Mouse (Mus musculus): ENCODE data around the gene Gm5269. TPM values are rescaled to one million over a fixed set of nuclear protein-coding genes. Genes with fewer than 3 reads are reported as not detected.

Gm5269 gene
- total RNA-seq (2014; fragmentation: Nextera tagmentation) (not detected in 2 replicates), total RNA-seq (2017) (not detected in 2 replicates)

DNA sequence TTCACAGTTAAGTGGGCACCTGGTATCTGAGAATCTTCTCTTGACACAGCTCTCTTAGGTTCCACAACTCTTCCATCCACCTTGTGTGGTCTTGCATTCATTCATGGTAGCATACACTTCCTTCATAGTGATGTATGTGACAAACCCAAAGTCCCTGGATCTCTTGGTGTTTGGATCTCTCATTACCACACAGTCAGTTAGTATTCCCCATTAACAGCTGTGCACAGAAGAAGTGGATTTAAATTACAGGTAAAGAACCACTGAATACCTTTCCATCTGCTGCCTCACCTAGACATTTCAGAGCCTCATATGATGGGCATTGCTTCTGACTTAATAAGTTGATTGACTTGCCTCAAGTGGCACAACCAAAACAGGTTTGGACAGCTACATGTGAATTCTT is at the start of gene Gm5269:
Gene Gm5269, minus strand, starts transcription at position 101 of the 400 bp plus-strand sequence.
- no peak for ATAC-seq (replicated peaks; ENCODE audit: low FRiP score, low TSS enrichment, poor library complexity, severe bottlenecking)

DNA sequence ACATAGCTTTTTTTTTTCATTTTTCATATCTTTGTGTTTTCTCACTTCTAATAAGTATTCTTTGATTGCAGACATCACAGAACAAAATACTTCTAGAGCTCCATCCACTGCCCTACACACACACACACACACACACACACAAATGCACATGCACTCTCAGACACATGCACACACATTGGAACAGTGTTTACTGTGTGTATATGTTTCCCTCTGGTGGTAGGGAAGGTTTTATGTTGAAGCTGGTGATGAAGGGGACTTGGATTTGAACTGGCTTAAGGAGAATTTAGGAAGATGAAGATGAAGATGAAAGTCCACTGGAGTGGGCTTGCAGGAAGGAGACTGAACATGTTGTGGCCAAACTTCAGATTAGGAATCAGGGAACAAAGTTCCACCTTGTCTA is 41.1 kb upstream of the Gm5269 start:
- ATAC-seq (replicated peaks; ENCODE audit: low FRiP score, low TSS enrichment, poor library complexity, severe bottlenecking): no peak

GRCm38 (mm10) chr1:45926911-45927310 is 36.8 kb upstream of the Gm5269 start:
- ATAC-seq (replicated peaks; ENCODE audit: low FRiP score, low TSS enrichment, poor library complexity, severe bottlenecking): no peak

GRCm38 (mm10) chr1:45926393-45926763 is 36.3 kb upstream of the Gm5269 start, which contains the start of gene Slc40a1:
Gene Slc40a1, minus strand, starts transcription at chr1:45926523.
- ATAC-seq (replicated peaks; ENCODE audit: low FRiP score, low TSS enrichment, poor library complexity, severe bottlenecking): peak; percentile 94

GRCm38 (mm10) chr1:45925500-45926392 is 35.7 kb upstream of the Gm5269 start:
- peak; percentile 87 for ATAC-seq (replicated peaks; ENCODE audit: low FRiP score, low TSS enrichment, poor library complexity, severe bottlenecking)

DNA sequence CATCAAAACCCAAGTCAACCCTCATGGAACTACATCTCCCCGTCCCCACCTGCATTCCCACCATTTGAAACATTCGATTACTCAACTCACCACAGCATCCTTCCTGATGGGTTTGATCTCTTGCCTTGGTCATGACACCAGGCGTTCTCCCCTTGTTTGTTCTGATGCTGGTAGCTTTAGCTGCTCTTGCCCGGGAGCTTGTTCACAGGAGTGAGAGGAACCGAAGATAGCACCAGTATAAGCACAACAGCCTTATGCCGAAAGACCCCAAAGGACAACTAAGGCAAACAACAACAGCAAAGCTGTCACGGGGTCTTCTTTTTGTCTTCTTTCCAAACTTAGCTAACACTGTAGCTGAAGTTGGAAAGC is 35.0 kb upstream of the Gm5269 start:
- no peak for ATAC-seq (replicated peaks; ENCODE audit: low FRiP score, low TSS enrichment, poor library complexity, severe bottlenecking)

DNA sequence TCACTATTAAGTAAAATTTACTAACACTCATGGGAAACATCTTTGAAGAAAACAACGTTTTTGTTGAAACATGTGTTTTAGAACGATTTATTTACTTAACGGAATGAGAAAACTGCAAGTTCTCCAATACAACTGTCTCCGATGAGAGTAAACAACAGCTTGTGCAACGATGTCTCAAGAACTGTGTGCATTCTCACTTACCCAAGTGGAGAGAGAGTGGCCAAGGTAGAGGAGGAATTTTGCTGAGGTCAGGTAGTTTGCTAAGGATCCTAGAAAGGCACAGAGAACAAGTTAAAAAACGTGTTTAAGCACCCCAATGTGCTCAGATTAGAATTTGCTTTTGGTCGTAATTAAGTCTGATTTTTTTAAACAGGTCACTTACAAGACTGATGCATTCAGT is 34.4 kb upstream of the Gm5269 start:
- no peak for ATAC-seq (replicated peaks; ENCODE audit: low FRiP score, low TSS enrichment, poor library complexity, severe bottlenecking)

DNA sequence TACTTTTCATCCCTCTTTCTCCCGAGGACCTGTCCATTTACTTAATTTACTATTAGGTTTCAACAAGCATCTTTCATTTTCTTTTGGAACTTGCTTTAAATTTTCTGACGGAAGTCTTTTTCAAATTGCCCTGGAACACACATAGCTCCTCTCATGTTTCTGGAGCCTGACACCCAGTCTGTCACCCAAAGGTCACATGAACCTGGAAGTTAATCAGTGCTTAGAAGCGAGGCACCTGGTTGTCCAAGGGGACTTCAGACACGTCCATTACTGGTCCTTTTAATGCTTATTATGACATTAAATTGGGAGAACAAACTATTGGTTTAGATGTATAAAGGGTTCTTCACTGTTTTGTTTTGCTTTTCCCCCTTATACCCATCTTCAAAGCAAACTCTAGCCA is 33.2 kb upstream of the Gm5269 start:
- ATAC-seq (replicated peaks; ENCODE audit: low FRiP score, low TSS enrichment, poor library complexity, severe bottlenecking): no peak

DNA sequence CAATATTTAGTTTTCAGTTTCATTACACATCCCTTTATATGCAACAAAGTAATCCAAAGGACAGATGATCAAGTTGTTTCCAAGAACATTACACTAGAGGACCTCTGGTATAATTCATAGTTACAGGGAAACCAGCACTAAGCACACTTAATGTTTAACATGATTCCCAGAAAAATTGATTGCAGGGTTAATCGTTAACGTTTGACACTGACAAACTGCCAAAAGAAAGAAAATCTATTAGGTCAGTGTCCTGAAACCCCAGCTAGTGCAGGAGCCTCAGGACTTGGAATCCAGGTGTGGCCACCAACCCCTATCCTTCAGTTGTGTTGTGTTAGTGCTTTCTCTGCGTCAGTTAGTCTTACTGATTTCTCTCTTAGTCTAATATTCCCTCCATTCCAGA is 30.6 kb upstream of the Gm5269 start:
- ATAC-seq (replicated peaks; ENCODE audit: low FRiP score, low TSS enrichment, poor library complexity, severe bottlenecking): no peak

- no peak for ATAC-seq (replicated peaks; ENCODE audit: low FRiP score, low TSS enrichment, poor library complexity, severe bottlenecking)
These were observed 29.7 kb upstream of the Gm5269 start for GRCm38 (mm10) chr1:45919752-45920151.

DNA sequence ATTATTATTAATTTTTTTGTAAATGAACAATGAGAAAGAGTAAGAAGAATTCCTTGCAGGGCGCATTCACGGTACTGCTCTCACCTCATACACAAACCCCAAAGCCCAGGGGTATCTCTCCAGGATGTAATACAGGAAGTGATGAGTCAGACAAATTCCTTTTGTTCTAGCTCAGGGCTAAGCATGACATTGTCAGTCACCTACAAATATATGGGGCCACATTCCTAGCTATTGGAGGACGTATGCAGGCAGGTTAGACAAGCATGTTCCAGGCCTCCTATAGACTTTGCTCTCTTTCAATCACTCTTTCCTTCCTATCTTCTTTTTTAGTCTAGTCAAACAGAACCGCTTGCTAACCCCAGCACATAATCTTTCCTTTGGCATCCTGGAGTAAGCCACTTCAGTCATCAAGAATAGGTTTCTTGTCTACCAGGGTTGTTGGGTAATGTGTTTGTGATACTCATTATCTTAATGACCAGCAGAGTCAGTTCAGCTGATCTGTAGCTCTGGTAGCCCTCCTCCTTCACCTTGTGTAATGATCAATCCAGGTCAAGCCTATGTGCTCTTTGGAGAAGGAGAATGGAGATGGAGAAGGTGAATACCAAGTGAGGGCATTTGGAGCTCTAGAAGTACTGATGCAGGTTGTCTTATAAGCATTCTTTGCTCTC is 27.2 kb upstream of the Gm5269 start:
- ATAC-seq (replicated peaks; ENCODE audit: low FRiP score, low TSS enrichment, poor library complexity, severe bottlenecking): no peak

DNA sequence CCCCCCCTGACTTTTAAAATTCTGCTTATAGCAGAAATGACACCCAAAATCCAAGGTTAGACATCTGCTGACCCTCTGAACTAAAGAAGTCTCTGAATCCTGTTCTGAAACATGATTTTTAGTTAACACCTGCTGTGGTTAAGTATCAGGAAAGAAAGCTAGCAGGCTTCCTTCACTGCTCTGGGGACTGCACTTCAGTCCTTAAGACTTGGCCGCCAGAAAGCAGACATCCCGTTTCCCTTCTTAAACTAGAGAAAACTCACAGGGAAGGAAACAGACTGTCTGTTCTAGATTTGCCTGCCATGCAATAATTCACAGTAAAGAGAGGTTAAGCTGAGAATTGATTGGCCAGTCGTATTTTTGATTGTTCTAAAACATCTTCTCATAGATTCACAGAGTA is 26.1 kb upstream of the Gm5269 start:
- no peak for ATAC-seq (replicated peaks; ENCODE audit: low FRiP score, low TSS enrichment, poor library complexity, severe bottlenecking)

GRCm38 (mm10) chr1:45914236-45914635 is 24.2 kb upstream of the Gm5269 start:
- no peak for ATAC-seq (replicated peaks; ENCODE audit: low FRiP score, low TSS enrichment, poor library complexity, severe bottlenecking)

DNA sequence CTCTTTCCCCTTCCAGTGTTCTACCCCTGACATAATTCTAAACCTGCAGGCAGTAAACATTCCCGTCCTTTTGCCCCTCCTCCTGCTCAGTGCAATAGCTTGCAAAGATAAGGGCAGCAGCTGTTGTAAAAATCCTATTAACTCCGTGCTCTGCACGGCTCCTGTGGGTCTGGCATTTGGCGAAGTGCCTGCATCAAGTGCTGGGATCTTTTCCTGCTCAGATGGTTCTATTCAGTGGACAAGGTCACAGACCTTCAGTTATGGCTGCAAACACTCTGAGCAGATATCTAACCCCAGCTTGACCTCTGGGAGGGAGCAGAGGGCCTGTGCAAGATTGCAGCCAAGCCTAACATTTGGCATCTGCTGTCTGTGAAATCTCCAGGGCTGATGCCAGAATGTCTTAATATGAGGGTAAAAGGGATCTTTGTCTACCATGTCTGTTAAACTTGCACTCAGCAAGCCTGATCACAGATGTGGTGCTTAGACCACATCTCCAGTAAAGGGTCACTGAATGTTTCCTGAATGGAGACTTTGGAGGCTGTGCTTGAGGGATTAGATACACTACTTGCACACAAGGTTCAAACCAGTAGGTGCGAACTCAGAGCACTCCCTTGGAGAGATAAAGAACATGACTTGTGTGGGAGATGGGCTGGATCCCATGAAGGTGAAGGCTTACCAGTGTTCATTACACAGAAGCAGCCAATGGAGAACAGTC is 15.2 kb upstream of the Gm5269 start:
- ATAC-seq (replicated peaks; ENCODE audit: low FRiP score, low TSS enrichment, poor library complexity, severe bottlenecking): peak; percentile 62

DNA sequence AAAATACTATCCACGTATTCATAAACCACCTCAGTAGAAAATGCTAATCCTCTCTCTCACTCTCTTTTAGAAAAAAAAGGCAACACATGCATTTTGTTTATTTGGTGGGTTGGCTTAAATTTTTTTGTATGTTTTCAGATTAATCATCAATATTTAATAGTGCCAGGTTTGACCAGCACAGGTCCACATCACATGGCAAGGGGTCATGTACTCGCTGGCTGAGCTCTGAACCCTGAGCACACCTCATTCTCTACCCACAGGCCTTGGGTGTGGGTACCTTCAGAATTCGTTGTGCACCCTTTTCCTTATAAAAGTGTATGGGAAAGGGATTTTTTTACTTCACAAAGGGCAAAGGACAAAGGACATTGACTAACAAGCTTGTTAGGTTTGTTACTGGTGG is 14.1 kb upstream of the Gm5269 start:
- ATAC-seq (replicated peaks; ENCODE audit: low FRiP score, low TSS enrichment, poor library complexity, severe bottlenecking): no peak

DNA sequence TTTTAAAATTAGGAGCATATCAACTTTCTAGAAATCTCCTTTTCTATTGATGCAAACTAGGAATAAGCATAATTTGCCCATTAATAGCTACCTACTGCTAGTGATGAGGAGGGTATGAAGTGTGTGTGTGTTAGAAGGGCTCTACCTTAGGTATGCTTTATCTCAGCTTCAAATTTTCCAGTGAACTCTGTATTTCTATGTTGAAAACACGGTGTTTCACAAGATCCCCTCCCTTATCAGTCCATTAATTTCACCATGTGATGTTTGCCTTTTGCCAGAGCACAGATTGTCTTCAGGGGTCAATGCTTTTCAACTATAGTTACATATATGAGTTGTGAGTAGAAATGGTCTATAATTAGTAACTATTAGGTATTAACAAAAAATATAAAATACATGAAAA is 8.0 kb upstream of the Gm5269 start:
- ATAC-seq (replicated peaks; ENCODE audit: low FRiP score, low TSS enrichment, poor library complexity, severe bottlenecking): no peak

DNA sequence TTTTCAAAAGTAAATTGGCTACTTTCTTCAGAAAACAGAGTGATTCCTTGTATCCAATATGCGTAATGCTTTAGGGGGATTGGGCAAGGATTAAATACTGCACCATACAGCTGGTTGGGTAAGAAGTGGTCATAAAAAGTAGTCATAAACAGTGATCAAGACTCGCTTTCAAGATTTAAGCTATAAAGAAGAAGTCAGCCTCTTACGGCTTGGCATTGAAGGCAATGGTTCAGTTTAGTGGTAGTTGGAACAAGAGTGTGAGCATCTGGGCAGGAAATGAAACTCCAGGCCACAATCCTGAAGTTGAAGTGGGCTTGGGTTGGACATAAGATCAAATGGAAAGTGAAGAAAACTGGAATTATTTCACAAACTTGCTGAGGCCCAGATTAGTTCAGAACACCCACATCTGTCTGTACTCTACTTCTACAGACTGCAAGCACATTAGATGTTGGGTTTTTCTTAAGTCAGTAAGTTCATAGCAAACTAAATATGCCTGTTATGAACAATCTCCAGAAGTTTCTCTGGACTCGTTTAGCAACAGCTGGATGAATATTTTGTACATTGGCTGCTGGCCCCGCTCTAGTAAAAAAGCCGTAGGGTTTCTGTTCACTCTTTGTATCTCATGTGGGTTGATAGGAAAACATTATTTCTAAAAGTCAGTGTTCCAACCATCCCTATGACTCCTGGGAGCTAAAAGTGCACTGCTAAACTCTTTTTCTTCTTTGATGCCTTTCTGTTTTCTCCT is 4.3 kb upstream of the Gm5269 start:
- no peak for ATAC-seq (replicated peaks; ENCODE audit: low FRiP score, low TSS enrichment, poor library complexity, severe bottlenecking)

DNA sequence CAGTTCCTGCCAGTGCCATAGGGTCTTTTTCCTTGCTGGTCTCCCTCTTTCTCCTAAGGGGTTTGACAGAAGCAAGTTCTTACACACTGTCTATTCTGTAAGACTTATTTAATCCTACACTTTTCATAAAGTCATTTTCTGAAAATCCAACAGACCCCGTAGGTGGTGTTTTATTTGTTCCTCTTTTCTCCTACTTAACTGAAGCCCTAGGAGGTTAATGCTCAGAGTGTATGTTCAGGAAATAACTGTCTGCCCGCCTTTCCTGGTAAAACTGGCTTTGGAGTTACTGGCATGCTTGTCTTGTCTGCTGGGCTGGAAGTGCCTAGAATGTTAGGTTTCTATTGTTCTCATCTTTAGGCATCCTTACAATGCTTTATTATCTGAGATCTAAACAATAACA is 1.9 kb upstream of the Gm5269 start:
- no peak for ATAC-seq (replicated peaks; ENCODE audit: low FRiP score, low TSS enrichment, poor library complexity, severe bottlenecking)

DNA sequence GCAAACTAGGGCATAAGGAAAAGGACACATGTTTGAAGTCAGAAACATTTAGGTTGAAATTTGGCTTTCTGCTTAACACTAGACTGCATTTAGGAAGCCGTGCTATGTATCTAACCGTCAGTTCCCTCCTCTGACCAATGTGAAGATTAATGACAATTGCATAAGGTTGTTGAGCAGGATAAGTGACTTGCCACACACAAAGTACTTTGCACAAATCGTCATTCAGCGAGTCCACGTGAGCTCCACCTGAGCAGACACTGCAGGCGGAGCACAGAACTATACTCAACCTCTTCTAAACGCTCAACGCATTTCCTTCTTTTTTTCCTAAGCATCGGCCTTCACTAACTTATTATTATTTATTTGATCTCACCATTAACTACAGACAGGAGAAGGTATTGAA is 3.3 kb downstream of the Gm5269 start:
- ATAC-seq (replicated peaks; ENCODE audit: low FRiP score, low TSS enrichment, poor library complexity, severe bottlenecking): no peak

DNA sequence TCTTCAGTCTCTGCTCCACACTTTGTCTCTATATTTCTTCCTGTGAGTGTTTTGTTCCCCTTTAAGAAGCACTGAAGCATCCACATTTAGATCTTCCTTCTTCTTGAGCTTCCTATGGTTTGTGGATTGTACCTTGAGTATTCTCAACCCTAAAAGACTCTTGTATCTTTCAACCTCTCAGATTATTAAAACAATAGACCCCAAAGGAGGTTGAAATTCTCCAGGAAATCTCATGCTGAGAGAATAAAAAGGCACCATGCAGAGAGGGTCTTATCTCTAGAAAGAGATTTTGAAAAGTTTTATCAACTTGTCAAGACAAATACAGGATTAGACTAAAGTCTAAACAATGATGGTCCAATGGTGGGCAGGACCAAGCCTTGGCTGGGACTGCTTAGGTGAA is 6.7 kb downstream of the Gm5269 start:
- no peak for ATAC-seq (replicated peaks; ENCODE audit: low FRiP score, low TSS enrichment, poor library complexity, severe bottlenecking)

Data from megakaryocyte-erythroid progenitor cell, adult 5-6 weeks (primary cell).